Mouse (Mus musculus) hindbrain, embryonic 13.5 days (tissue): ENCODE results near the gene 3110082I17Rik. TPM values are rescaled to one million over a fixed set of nuclear protein-coding genes. Genes with fewer than 3 reads are reported as not detected.
A peak's percentile ranks its signal among the peaks of the same experiment; 100 is the strongest.

ENCODE experiments used
- ATAC-seq: fragments of 200-750 bp; cut with Nextera tagmentation; 2 replicates; pipeline ENCODE4 v1.8.0; 2017; ENCODE audit warnings: moderate TSS enrichment; ENCODE audit not compliant: low FRiP score
- H3K27ac ChIP-seq: fragments of 300-500 bp; sonication (generic); 2 replicates; pipeline ENCODE4 v1.5.1; 2015; ENCODE audit warnings: inconsistent platforms, mild to moderate bottlenecking, moderate library complexity
- H3K27me3 ChIP-seq: fragments of 300-500 bp; sonication (generic); 2 replicates; pipeline ENCODE4 v1.6.1; 2015; ENCODE audit warnings: mild to moderate bottlenecking, inconsistent platforms
- H3K36me3 ChIP-seq: fragments of 300-500 bp; sonication (generic); 2 replicates; pipeline ENCODE4 v1.6.1; 2015; ENCODE audit warnings: mild to moderate bottlenecking, inconsistent platforms
- H3K4me1 ChIP-seq: fragments of 300-500 bp; sonication (generic); replicated peaks from 2 replicates; pipeline ENCODE4 v1.6.1; 2015; ENCODE audit warnings: inconsistent platforms
- H3K4me2 ChIP-seq: fragments of 300-500 bp; sonication (generic); 2 replicates; pipeline ENCODE4 v1.6.1; 2015; ENCODE audit warnings: inconsistent platforms, mild to moderate bottlenecking, moderate library complexity
- H3K4me3 ChIP-seq: fragments of 300-500 bp; sonication (generic); 2 replicates; pipeline ENCODE4 v1.5.1; 2015; ENCODE audit warnings: mild to moderate bottlenecking, inconsistent platforms
- H3K9ac ChIP-seq: fragments of 300-500 bp; sonication (generic); 2 replicates; pipeline ENCODE4 v1.6.1; 2015; ENCODE audit warnings: mild to moderate bottlenecking, inconsistent platforms
- H3K9me3 ChIP-seq: fragments of 300-500 bp; sonication (generic); 2 replicates; pipeline ENCODE4 v1.6.1; 2016; ENCODE audit warnings: inconsistent platforms
- WGBS: fragments of 180-500 bp; shearing (Covaris S2); methylation state at CpG from one replicate; pipeline ENCODE4 v1.1.7; 2015; 5-methylcytosine and 5-hydroxymethylcytosine counted together
- polyA plus RNA-seq: library from polyadenylated mRNA; unstranded; fragments of >200 nt; fragmentation: Nextera tagmentation; extraction: Ambion mirVana; gene quantifications from 2 replicates; pipeline ENCODE4 v1.2.1, GENCODE M21; 2015

3110082I17Rik gene
- polyA plus RNA-seq, 1 experiment from 2014 or later = 16.2 TPM

DNA sequence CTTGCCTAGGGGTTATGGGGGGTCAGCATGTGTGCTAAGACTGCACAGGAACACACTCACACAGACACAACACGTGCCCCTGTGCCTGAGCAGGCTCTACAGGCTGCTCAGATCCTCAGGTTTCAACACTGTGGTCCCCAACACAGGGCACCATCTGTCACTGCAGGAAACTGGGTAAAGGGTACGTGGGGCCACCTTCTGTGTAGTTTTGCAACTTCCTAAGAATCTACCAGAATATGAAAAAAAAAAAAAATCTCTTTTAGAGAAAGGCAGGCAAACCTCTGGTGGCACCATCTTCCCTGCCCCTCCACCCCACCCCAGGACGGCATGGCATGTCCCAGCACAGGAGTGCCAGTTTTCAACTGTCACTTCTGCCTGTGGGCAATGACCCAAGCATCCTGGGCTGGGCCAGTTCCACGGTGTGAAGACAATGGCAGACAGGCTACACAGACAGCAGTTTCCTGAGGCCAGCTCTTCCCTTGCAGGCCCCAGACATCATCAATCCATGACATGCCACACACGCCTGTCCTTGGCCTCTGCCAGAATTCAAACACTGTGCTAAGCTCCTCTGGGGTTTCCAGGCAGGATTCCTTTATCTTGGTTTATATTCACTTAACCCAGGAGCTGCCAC is 11.1 kb downstream of the 3110082I17Rik start:
- Histone ChIP-seq H3K4me2 (no peak overlapping the region), H3K27me3 (no peaks in the 10 kb centered on the region), H3K9ac (peak overlapping the region; percentile 51), H3K36me3 (peaks cover 12% of the 10 kb centered on the region; the same call in 1 of the 2 replicates), H3K4me3 (no peak overlapping the region), H3K4me1 (peaks cover 41% of the 10 kb centered on the region), H3K9me3 (no peaks in the 10 kb centered on the region), H3K27ac (peak overlapping the region; percentile 79)
- ATAC-seq = peak; percentile 66
- WGBS = 28% methylated on average over 5 of the region's 5 CpGs

DNA sequence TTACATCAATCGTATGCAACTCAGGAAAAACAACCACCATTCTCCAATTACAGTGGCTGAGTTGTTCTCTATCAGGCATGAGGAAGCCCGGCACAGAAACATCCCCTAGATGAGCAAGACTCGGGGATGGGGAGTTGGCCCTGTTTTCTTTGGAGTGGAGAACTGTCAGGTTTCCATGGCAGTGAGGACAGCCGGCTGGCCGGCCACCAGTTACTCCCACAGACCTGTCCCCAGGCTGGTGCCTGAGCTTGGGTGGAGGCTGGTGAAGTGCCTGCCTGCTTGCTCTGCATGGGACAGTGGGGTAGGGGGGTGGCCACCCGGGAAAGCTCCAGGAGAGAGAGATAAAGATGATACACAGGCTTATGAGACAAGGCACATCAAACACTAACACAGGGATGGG is 12.3 kb downstream of the 3110082I17Rik start:
- Histone ChIP-seq H3K9me3 (no peaks in the 10 kb centered on the region), H3K9ac (no peak overlapping the region), H3K4me2 (no peak overlapping the region), H3K27me3 (no peaks in the 10 kb centered on the region), H3K4me1 (peaks cover 34% of the 10 kb centered on the region), H3K27ac (no peak overlapping the region), H3K36me3 (0 out of 2 replicates have a peak, but pooled peaks cover 8% of the 10 kb centered on the region), H3K4me3 (no peak overlapping the region)
- 77% methylated on average over 6 of the region's 6 CpGs for WGBS
- no peak for ATAC-seq

DNA sequence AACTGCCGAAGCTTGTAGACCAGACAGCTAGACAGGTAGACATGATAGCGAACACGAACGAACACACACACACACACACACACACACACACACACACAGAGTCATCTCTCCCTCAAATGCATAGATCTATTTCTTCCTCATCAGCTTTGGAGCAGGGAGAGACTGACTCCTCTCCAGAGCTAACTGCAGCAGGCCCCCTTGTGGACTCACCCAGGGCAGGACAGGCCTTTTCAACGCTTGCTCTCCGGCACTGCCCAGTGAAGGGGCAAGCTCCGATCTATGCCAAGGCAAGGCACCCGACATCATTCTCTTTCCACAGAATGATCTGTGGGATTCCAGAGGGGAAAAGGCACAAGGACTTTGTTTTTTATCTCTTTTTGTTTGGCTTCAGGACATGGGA is 15.1 kb downstream of the 3110082I17Rik start:
- H3K4me3 ChIP-seq = no peak overlapping the region
- no peak overlapping the region for H3K27ac ChIP-seq
- H3K9ac ChIP-seq = no peak overlapping the region
- H3K4me2 ChIP-seq = no peak overlapping the region
- H3K27me3 ChIP-seq = no peaks in the 10 kb centered on the region
- peaks cover 45% of the 10 kb centered on the region for H3K4me1 ChIP-seq
- H3K9me3 ChIP-seq = no peaks in the 10 kb centered on the region
- no peak for ATAC-seq
- WGBS = 88% methylated on average over 8 of the region's 8 CpGs
- no peaks in the 10 kb centered on the region for H3K36me3 ChIP-seq

DNA sequence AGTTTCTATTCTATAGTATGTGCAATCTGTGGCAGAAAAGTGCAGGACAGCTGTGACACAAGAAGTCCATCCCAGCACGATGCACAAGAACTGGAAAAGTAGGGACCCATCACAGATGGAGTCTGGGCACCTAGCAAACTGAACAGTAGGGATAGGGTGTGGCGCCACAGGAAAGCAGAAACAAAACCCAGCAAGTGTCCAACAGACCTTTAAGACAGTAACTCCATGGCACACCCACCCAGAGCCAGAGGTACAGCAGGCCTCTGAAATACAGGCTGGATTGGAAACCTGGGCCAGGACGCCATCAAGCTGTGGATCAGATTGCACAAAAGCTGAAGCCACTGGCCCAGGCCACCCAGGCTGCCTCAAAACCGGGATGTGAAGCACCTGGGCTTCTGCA is 17.4 kb downstream of the 3110082I17Rik start:
- ATAC-seq = no peak
- WGBS = 74% methylated on average over 4 of the region's 4 CpGs
- Histone ChIP-seq H3K4me1 (peaks cover 33% of the 10 kb centered on the region), H3K36me3 (no peaks in the 10 kb centered on the region), H3K9ac (no peak overlapping the region), H3K27ac (peak overlapping the region; percentile 31), H3K4me3 (no peak overlapping the region), H3K4me2 (no peak overlapping the region), H3K27me3 (no peaks in the 10 kb centered on the region), H3K9me3 (no peaks in the 10 kb centered on the region)

DNA sequence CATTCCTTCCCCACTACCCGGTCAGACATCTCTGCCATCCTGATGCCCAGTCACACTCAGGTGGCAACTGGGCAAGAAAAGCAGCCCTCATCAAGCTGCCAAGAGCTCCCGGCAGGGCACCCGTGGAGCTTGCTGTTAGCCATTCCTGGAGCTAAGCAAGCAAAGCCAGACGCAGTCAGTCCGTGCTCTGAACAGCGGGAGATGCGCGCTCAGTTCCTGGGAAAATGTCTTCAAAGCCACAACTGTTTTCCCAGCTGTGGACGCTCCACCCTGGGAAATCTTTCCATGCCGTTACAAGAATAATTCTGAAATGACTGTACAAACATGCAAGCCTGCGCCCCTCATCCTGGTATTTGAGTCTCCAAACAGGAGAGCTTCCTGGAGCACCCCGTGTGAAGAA is 17.9 kb downstream of the 3110082I17Rik start:
- H3K36me3 ChIP-seq = no peaks in the 10 kb centered on the region
- peaks cover 33% of the 10 kb centered on the region for H3K4me1 ChIP-seq
- no peak for ATAC-seq
- no peaks in the 10 kb centered on the region for H3K27me3 ChIP-seq
- H3K27ac ChIP-seq = peak overlapping the region; percentile 14
- 72% methylated on average over 12 of the region's 12 CpGs for WGBS
- H3K4me3 ChIP-seq = no peak overlapping the region
- H3K9ac ChIP-seq = no peak overlapping the region
- no peaks in the 10 kb centered on the region for H3K9me3 ChIP-seq
- H3K4me2 ChIP-seq = no peak overlapping the region

DNA sequence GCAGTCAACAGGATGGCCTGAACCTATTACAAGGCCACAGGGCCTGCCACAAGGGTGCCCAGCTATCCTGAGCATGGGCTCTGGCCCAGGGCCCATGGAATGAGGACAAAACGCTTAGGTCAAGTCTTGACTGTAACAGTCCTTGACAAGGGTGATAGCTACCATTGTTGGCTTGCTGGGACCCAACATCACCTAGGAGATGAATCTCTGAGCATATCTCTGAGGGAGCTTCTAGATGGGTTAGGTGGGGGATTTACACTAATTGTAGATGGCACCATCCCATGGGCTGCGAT is 18.7 kb downstream of the 3110082I17Rik start:
- no peak overlapping the region for H3K4me2 ChIP-seq
- H3K9me3 ChIP-seq = no peaks in the 10 kb centered on the region
- peaks cover 33% of the 10 kb centered on the region for H3K4me1 ChIP-seq
- no peaks in the 10 kb centered on the region for H3K36me3 ChIP-seq
- H3K27ac ChIP-seq = peak overlapping the region; percentile 14; the same call in 1 of the 2 replicates
- no peak overlapping the region for H3K4me3 ChIP-seq
- WGBS = 96% methylated on average over 2 of the region's 2 CpGs
- no peak overlapping the region for H3K9ac ChIP-seq
- no peaks in the 10 kb centered on the region for H3K27me3 ChIP-seq
- no peak for ATAC-seq

DNA sequence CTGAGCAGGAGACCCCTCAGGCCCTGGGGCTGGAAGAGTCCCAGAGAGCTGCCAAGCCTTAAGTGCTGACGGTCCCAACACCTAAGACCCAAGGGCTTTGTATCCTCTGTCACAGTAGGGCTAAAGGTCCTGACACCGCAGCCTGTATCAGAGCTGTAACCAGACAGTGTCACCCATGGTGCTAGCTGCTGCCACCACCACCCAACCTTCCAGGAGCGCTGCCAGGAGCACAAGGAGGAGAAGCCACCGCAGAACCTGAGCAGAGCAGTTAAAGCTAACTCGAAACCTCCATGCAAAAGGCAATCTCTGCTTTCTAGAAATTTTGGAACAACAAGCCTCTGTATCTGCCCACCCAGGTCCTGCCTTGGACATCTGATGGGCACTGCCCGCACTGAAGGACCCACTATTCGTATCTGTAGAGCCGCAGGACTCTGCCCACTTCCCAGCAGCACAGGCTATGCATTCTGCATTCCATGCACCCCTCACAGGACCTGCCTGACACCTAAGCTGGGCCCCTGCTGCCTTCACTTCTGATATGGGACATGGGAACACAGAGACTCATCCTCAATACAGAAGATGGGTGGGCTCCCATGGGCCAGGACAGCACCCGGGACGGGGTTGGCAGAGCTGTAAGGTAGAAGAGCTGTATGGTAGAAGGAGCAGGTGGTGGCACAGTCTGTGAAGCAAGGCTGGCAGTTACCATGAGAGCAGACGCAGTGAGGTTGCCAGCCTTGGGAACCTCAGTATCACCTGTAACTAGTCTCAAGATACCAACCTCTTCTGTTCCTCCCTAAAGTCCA is 19.2 kb downstream of the 3110082I17Rik start:
- no peak overlapping the region for H3K9ac ChIP-seq
- no peak overlapping the region for H3K4me3 ChIP-seq
- peaks cover 33% of the 10 kb centered on the region for H3K4me1 ChIP-seq
- no peaks in the 10 kb centered on the region for H3K36me3 ChIP-seq
- no peaks in the 10 kb centered on the region for H3K9me3 ChIP-seq
- no peaks in the 10 kb centered on the region for H3K27me3 ChIP-seq
- no peak for ATAC-seq
- no peak overlapping the region for H3K4me2 ChIP-seq
- WGBS = 95% methylated on average over 11 of the region's 11 CpGs
- 0 out of 2 replicates have a peak overlapping the region, but pooled peaks have one; percentile 14 for H3K27ac ChIP-seq

DNA sequence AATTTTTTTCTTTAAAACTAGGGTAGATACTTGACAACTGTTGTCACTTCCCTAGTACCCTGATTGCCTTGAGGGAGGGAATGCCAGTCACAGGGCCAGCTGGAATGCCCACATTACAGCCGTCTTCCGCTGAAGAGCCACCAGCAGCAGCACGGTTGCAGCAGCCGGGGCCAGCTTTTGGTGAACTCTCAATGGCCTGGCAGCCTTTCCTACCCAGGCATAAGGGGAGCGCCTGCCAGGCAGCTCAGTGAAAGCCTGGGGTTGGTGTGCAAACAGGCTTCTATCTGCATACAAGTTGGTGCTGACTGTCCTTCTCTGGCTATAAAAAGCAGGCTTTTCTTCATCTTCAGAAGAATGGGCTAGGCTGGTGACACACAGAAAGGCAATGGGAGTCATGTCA is 19.9 kb downstream of the 3110082I17Rik start:
- no peak overlapping the region for H3K27ac ChIP-seq
- H3K4me3 ChIP-seq = no peak overlapping the region
- H3K36me3 ChIP-seq = no peaks in the 10 kb centered on the region
- H3K9me3 ChIP-seq = no peaks in the 10 kb centered on the region
- H3K27me3 ChIP-seq = no peaks in the 10 kb centered on the region
- H3K9ac ChIP-seq = no peak overlapping the region
- no peak overlapping the region for H3K4me2 ChIP-seq
- 69% methylated on average over 5 of the region's 5 CpGs for WGBS
- H3K4me1 ChIP-seq = peaks cover 34% of the 10 kb centered on the region
- no peak for ATAC-seq

DNA sequence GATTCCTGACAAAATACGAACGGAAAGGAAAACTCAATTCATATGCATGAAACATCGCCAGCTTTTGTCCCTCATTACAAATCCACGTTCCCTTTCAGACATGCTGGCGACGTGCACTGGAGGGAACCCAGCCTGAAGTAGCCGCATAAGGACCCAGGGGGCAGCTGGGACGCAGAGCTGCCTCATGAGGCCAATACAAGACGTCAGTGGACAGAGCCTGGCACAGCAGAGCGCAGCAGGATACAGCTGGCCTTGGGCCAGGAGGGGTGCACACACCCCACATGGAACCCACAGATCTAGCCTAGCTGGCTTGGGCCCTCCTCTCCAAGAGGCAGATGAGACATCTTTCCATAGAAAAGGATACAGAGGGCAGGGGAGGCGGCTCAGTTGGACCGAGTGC is 21.9 kb downstream of the 3110082I17Rik start:
- peaks cover 50% of the 10 kb centered on the region for H3K4me1 ChIP-seq
- ATAC-seq = no peak
- no peaks in the 10 kb centered on the region for H3K9me3 ChIP-seq
- H3K4me3 ChIP-seq = no peak overlapping the region
- no peaks in the 10 kb centered on the region for H3K36me3 ChIP-seq
- no peak overlapping the region for H3K4me2 ChIP-seq
- 51% methylated on average over 12 of the region's 12 CpGs for WGBS
- no peak overlapping the region for H3K27ac ChIP-seq
- no peak overlapping the region for H3K9ac ChIP-seq
- H3K27me3 ChIP-seq = no peaks in the 10 kb centered on the region

DNA sequence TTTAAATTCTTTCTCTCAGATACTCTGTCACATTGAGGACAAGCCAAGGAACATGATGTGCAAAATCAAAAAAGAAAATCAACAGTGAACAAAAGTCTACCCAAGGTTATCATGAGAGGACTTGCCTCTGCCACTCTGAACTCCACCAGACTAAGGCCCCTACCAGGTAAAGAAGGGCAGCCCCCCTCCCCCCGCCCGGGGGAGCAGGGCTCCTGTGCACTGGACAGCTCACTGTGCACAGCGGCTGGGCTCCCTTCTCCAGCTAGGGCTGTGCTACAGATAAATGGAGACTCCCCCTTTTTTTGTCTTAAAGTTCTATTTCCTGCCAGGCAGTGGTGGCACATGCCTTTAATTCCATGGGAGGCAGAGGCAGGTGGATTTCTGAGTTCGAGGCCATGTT is 22.6 kb downstream of the 3110082I17Rik start:
- Histone ChIP-seq H3K27me3 (no peaks in the 10 kb centered on the region), H3K4me3 (no peak overlapping the region), H3K27ac (no peak overlapping the region), H3K4me2 (no peak overlapping the region), H3K4me1 (peaks cover 51% of the 10 kb centered on the region), H3K9ac (no peak overlapping the region), H3K9me3 (no peaks in the 10 kb centered on the region), H3K36me3 (no peaks in the 10 kb centered on the region)
- WGBS = 94% methylated on average over 4 of the region's 4 CpGs
- ATAC-seq = no peak

DNA sequence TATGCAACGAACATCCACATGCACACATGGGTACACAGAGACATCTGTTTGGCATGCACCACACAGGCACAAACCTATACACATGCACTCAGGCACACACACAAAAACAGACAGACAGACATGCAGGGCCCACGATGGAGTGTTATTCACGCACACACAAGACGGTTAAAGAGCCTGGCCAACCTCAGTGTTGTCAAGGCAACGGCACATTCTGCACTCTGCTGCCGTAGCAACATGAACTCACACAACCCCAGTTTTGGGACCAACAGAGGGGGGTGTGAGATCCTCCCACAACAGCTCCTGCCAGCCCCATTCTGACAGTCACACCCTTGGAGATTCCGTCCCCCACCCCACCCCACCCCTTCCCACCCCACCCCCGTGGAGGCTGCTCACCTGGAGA is 25.4 kb downstream of the 3110082I17Rik start:
- no peaks in the 10 kb centered on the region for H3K9me3 ChIP-seq
- peak; percentile 71 for ATAC-seq
- H3K4me2 ChIP-seq = no peak overlapping the region
- peaks cover 58% of the 10 kb centered on the region for H3K4me1 ChIP-seq
- 19% methylated on average over 8 of the region's 8 CpGs for WGBS
- H3K4me3 ChIP-seq = no peak overlapping the region
- H3K27ac ChIP-seq = peak overlapping the region; percentile 25; the same call in 1 of the 2 replicates
- H3K27me3 ChIP-seq = no peaks in the 10 kb centered on the region
- no peaks in the 10 kb centered on the region for H3K36me3 ChIP-seq
- H3K9ac ChIP-seq = no peak overlapping the region

DNA sequence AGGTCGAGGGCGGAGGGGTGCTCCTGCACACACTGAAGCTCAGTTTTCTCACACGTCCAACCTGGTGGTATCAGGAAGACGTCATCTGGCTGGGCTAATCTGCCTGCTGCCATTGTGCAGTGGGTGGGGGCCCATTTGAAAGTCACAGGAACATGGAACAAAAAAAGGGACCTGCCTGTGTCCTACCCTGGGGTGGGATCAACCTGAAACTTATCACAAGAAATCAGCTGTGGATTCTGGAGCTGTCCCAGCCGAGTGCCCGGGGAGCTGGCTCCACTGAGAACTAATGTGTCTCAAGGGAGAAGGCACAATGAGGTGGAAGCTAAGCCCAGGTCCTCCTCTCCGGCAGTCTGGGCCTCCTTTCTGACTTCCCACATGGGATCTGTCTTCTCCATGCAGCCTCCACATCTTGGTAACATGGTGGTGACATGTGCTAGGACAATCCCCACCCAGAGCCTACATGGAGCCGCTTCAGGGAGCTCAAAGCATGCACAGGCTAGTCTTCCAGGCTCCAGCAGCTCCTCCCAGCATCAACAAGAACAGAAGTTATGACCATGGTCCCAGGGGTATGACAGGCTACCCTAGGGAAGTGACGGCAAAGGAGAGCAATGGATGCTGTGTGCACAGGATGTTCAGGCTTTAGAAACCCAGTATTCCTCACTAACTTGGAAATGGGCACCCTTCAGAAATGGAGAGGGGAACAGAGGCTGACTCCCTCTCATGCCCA is 26.3 kb downstream of the 3110082I17Rik start:
- no peak for ATAC-seq
- H3K9me3 ChIP-seq = no peaks in the 10 kb centered on the region
- H3K36me3 ChIP-seq = no peaks in the 10 kb centered on the region
- no peak overlapping the region for H3K4me3 ChIP-seq
- H3K27me3 ChIP-seq = no peaks in the 10 kb centered on the region
- no peak overlapping the region for H3K9ac ChIP-seq
- H3K27ac ChIP-seq = no peak overlapping the region
- no peak overlapping the region for H3K4me2 ChIP-seq
- peaks cover 67% of the 10 kb centered on the region for H3K4me1 ChIP-seq
- 81% methylated on average over 9 of the region's 9 CpGs for WGBS
